Mouse (Mus musculus) frontal cortex, postnatal 36 days (tissue): Measurements from ENCODE around the gene Hamp.
"Not testable (repeated sequence)": the region's sequence is repeated elsewhere in the genome, so short reads cannot be mapped to it uniquely, and the experiment has no call there.

Experiments
- DNase-seq, 2 experiments: peaks; one replicate each; pipeline ENCODE4 v3.0.0; 2022; ENCODE audit warnings: low spot score in 2 of 2

Gene Hamp

GRCm38 (mm10) chr7:30956357-30956751, 12.5 kb upstream of the Hamp start:
- peak in 1 of 2 experiments; percentile 36 for DNase-seq

GRCm38 (mm10) chr7:30955584-30956356, 11.9 kb upstream of the Hamp start:
- DNase-seq: peak; percentile 77 to 85

- DNase-seq: no peak
These were observed 11.2 kb upstream of the Hamp start for GRCm38 (mm10) chr7:30954971-30955520.

- no peak for DNase-seq
These were observed 10.2 kb upstream of the Hamp start for GRCm38 (mm10) chr7:30954036-30954435.

- DNase-seq: no peak
These were observed 9.6 kb upstream of the Hamp start for GRCm38 (mm10) chr7:30953459-30953858.

GRCm38 (mm10) chr7:30952441-30953265, 8.8 kb upstream of the Hamp start:
- DNase-seq: no peak

- not testable (repeated sequence) for DNase-seq
These were observed 6.1 kb upstream of the Hamp start for GRCm38 (mm10) chr7:30949902-30950301.

GRCm38 (mm10) chr7:30945876-30946275, 2.0 kb upstream of the Hamp start:
- DNase-seq: no peak

GRCm38 (mm10) chr7:30945466-30945865, 1.6 kb upstream of the Hamp start:
- not testable (repeated sequence) for DNase-seq

- DNase-seq: not testable (repeated sequence)
These were observed 874 bp upstream of the Hamp start for GRCm38 (mm10) chr7:30944706-30945105.

- not testable (repeated sequence) for DNase-seq
These were observed 1.5 kb downstream of the Hamp start for GRCm38 (mm10) chr7:30942365-30942764.

- not testable (repeated sequence) for DNase-seq
These were observed 3.8 kb downstream of the Hamp start for GRCm38 (mm10) chr7:30940070-30940469.

- DNase-seq: not testable (repeated sequence)
These were observed 8.3 kb downstream of the Hamp start for GRCm38 (mm10) chr7:30935422-30936099.

GRCm38 (mm10) chr7:30924581-30924980, 19.3 kb downstream of the Hamp start, which contains the start of gene Hamp2:
Gene Hamp2, minus strand, starts transcription at chr7:30924681.
- DNase-seq: not testable (repeated sequence)

- no peak for DNase-seq
These were observed 19.8 kb downstream of the Hamp start for GRCm38 (mm10) chr7:30924071-30924470.

- not testable (repeated sequence) for DNase-seq
These were observed 21.3 kb downstream of the Hamp start for GRCm38 (mm10) chr7:30922490-30922889.

GRCm38 (mm10) chr7:30920217-30920616, 23.6 kb downstream of the Hamp start:
- no peak for DNase-seq

GRCm38 (mm10) chr7:30917219-30917618, 26.6 kb downstream of the Hamp start:
- no peak for DNase-seq

GRCm38 (mm10) chr7:30916713-30917112, 27.1 kb downstream of the Hamp start:
- DNase-seq: no peak

- DNase-seq: no peak
These were observed 29.1 kb downstream of the Hamp start, which contains the start of gene Mag for GRCm38 (mm10) chr7:30914732-30915131. Gene Mag, minus strand, starts transcription at chr7:30914873.

GRCm38 (mm10) chr7:30909773-30910172, 34.1 kb downstream of the Hamp start:
- DNase-seq: no peak

- DNase-seq: no peak
These were observed 34.8 kb downstream of the Hamp start for GRCm38 (mm10) chr7:30908992-30909431.
